Mouse (Mus musculus) adrenal gland (tissue): ENCODE data around the gene Amigo3.
"Not testable (repeated sequence)": the region's sequence is repeated elsewhere in the genome, so short reads cannot be mapped to it uniquely, and the experiment has no call there.

Experiments
- intact Hi-C: fragments of 180-260 bp; cut with DNase I; formaldehyde crosslinking; loops from one replicate; pipeline ENCODE4 v1.15.1; 2025
- long read RNA-seq, 2 experiments: library from polyadenylated mRNA; unstranded; transcript quantifications; one replicate each; pipeline ENCODE4 v2.0.0; 2020; ENCODE audit warnings: borderline replicate concordance in 1 of 2; ENCODE audit not compliant: insufficient replicate concordance in 1 of 2

Amigo3 gene
- long read RNA-seq, experiment 1, partial matches to known transcripts, result 0 of 1 reads
- long read RNA-seq, experiment 1, other reads (novel, unspliced or antisense), result 0 of 1 reads
- long read RNA-seq, experiment 2, partial matches to known transcripts, result 0 of 1 reads
- long read RNA-seq, experiment 2, other reads (novel, unspliced or antisense), result 0 of 1 reads

DNA sequence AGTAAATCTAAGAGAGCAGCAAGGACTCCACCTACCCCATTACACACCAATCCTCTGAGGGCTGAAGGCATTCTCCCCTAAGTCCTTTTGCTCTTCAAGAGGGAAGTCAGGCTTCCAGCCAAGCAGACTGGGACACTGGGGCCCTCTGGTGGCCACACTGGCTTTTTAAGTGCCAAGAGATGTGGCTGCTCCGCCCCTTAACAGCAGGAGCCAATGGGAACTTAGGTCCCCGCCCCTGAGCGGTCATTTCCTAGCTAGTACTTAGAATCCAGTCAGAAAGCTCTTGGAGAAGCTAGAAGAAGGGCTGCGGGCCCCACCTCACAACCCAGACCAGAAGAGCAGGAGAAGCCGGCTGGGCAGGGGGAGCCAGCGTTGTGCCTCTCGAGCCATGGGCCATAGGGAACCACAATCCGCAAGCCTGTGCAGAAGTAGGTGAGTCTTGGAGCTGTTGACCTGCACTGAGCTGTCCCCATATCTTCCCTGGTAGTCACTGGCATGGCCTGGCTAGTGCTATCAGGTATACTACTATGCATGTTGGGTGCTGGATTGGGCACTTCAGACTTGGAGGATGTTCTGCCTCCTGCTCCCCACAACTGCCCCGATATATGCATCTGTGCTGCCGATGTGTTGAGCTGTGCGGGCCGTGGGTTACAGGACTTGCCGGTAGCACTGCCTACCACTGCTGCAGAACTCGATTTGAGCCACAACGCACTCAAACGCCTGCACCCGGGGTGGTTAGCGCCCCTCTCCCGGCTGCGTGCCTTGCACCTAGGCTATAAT, at the start of gene Amigo3:
Gene Amigo3, plus strand, starts transcription at position 275 of the 780 bp plus-strand sequence.
- intact Hi-C loops, result loop anchor here (5.0 kb wide), 2 partner anchors 91 to 146 kb away; partner anchors contain the start of gene Mst1r

DNA sequence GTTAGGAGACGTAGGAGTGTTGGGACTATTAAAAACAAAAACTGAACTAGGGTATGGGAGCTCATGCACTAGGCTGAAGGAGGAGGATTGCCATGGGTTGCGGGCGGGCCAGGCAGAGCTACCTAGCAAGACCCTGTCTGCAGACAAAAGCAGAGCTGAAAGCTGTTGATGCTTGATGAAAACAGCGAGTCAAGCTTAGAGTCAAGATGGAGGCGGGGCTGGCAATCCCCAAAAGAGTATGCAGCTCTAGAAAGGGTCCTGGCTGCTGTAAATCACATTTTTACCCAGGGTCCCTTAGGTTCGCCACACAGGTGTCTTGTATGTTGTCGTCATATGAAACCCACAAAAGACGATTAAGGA, 49.4 kb upstream of the Amigo3 start:
- intact Hi-C loops, result loop anchor here (5.0 kb wide), 2 partner anchors 41 to 44 kb away; partner anchors contain the start of gene Gmppb

DNA sequence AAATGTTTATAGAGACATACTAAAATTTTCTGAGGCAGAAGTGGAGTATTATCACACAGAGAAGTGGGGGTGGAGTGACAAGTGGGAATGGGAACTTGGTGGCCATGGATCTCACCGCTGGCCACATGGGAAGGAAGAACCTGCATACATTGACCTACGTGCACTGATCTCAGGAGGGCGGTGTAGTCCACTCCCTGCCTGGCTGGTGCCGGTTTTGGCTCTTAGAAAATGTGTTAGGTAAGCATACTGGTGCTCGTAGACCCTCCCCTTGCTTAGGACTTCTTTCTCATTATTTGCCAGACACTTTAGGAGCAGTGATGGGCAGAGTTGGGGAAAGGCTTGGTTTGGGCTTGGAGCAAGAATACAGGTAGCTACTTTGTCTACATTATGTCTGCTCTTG, 44.9 kb upstream of the Amigo3 start:
- intact Hi-C loops, result no loop called here

DNA sequence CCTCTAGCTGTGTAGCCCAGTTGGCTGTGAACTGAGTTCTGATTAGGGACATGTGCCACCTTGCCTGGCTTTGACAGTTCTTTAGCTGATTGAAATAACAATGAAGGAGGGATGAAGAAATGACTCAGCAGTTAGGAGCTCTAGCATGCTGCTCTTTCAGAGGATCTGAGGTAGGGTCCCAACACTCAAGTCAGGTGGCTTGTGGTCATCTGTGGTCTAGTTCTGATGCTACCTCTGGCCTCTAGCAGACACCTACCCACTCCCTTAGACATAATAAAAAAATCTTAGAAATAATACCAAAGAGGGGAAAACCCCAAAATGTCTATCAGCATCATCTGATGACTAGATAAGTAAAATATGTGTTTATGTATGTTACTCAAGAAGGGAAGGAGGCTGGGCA, 42.6 kb upstream of the Amigo3 start:
- intact Hi-C loops, result no loop called here

DNA sequence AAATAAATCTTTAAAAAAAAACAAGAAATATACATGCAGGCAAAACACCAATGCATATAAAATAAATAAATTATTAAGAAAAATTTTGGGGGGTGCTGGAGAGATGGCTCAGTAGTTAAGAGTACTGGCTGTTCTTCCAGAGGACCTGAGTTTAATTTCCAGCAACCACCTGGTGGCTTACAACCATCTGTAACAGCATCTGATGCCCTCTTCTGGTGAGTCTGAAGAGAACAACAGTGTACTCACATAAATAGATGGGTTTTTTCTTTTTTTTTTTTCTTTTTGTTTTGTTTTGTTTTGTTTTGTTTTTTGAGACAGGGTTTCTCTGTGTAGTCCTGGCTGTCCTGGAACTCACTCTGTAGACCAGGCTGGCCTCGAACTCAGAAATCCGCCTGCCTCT, 39.4 kb upstream of the Amigo3 start:
- intact Hi-C loops, result not testable (repeated sequence)

DNA sequence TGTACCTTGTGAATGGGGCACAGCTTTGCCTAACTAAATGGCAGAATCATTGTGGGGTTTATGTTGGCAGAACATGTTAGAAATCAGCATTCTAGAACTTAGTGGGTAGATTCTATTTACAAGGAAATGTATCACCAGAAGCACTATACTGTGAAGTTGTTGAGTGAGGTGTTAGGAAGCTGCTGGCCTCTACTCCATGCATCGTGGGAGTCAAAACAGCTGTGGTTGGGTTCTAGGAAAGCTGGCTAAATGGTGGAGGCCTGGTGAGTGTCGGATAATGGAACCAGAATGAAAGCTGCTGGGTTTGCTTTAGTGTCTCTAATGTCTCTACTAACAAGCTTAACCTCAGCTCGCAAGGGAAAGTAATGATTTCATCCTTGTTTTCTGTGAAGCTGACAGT, 35.8 kb upstream of the Amigo3 start:
- intact Hi-C loops, result no loop called here

DNA sequence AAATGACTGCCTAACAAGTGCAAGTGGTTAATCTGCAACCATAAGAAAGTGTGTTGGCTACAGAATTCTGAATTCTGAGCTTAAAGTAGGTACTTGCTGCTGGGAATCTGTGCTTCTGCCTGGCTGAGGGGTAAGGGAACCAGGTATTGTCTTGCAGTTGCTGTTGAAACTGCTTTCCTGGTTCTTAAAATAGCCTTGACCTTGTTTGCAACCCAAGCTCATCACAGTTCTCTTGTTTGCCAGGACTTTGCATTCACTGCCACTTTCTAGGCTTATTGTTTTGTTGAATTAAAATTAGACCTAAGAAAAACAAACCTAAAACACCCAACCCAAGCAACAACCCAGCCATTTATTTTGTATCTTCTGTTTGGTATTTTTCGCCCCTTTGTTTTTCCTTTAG, 32.2 kb upstream of the Amigo3 start:
- intact Hi-C loops, result no loop called here

DNA sequence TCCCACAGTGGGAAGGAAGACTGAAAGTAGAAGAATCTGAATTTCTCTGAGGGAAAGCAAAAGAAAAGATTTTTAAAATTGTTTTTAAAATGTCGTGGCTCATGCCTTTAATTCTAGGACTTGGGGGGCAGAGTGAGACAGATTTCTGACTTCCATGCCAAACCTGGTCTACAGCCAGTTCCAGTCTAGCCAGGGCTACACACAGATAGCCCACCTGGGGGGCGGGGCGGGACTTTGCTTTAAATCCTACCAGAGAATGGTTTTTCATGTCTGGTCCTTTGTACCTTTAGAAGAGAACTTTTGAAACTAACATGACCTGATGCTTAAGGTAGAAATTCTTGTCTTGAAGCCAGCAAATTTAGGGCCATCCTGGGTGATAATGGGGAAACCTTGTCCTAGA, 29.7 kb upstream of the Amigo3 start:
- intact Hi-C loops, result no loop called here

DNA sequence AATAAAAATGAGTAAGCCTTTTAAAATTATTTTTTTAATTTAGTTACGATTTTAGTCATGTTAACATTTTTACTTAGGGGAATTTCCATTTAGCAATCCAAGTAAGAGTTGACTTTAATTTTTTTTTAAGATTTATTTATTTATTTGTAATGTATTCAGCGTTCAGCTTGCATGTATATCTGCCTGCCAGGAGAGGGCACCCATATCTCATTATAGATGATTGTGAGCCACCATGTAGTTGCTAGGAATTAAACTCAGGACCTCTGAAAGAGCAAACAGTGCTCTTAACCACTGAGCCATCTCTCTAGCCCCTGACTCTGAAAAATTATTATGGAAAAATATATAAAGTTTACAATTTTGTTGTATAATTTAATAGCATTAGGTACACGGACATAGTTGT, 26.4 kb upstream of the Amigo3 start:
- intact Hi-C loops, result no loop called here

DNA sequence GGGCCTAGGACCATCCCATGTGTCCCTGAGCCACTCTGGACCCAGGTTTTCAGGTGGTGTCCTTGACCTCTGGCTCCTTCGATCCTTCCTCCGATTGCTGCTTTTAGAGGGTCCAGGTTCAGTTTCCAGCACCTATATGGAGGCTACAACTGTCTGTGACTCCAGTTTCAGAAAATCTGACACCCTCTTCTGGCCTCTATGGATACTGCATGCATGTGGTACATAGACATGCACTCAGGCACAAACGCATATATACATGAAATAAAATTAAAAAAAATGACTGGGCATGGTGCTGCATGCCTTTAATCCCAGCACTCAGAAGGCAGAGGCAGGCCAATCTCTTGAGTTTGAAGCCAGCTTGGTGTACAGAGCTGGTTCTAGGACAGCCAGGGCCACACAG, 25.1 kb upstream of the Amigo3 start:
- intact Hi-C loops, result no loop called here

DNA sequence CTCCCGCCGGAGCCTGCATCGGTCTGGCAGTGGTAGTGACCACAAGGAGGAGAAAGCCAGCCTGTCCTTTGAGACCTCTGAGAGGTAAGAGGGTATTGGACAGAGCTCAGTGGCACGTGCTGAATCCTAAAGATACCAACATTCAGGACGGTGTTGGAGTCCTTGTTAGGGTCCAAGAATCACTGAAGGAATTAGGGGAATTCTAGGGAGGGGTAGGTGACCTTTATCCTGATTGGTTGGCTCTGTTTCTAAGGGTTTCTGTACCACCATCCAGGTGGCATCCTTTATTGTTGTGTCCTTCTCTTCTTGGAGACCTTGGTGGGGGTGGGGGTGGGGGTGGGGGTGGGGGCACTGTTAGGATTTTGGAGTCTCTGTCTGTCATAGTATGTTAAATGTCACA, 20.8 kb upstream of the Amigo3 start:
- intact Hi-C loops, result no loop called here

DNA sequence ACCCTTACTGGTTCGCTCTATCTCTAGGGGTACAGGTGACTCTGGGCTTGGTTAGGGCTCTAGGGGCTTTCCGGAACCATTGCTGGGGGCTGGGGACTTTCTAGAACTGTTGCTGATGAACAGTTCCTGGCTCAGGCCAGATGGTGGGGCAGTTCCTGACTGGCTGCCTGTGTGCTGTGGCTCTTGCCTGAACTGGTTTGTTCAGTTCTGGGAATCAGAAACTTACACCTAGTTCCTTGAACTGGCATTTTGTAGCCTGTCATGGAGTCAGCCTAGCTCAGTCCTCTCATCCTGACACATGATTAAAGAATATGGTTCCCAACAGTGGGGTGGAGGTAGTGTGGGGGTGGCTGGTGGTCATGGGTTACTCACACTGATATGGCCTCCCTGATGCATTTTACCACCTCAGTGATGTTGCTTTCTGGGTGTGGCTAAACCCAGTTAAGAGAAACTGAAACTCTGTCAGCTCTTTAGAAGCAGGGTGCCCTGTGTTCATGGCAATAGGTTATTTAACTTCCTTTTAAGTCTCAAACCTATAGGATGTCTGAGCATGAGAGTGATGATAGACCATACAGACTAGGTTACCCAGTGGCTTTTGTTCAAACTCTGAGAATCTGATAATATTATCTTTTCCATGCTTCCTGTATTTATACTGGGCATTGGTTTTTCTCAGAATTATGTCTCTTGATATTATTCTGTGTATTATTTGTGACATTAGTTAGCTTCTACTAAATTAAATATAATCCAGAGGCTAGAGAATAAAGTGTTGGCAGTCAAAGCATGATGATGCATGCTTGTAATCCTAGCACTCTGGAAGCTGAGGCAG, 17.4 kb upstream of the Amigo3 start:
- intact Hi-C loops, result no loop called here

DNA sequence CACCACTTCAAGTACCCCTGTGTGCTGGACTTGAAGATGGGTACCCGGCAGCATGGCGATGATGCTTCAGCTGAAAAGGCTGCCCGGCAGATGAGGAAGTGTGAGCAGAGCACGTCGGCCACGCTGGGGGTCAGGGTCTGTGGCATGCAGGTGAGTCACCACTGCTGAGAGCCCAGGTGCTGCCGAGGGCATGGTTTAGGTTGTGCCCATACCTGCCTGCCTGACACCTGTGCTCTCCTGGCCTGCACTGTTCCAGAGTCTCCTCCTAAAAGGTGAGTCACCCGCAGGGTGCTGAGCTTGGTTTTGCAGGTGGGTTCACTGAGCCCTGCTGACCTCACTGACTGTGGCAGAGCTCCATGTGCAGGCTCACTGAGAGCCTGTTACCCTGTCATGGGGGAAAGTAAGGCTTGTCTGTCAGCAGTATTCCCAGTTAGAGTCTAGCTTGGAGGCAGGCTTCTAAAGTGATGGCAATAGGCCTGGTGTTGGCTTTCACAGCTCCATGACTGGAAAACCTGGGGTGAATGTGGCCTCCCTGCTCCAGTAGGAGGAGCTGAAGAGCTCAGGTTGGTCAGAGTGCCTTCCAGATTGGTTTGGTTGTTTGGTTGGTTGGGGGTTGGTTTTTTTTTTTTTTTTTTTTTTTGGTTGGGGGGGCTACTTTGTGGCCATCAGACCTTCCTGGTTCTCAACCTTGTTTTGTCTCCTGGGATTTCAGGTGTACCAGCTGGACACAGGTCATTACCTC, 8.0 kb upstream of the Amigo3 start:
- intact Hi-C loops, result loop anchor here (5.0 kb wide), 1 partner anchor 43 kb away; the partner anchor contains the start of gene Ip6k1

DNA sequence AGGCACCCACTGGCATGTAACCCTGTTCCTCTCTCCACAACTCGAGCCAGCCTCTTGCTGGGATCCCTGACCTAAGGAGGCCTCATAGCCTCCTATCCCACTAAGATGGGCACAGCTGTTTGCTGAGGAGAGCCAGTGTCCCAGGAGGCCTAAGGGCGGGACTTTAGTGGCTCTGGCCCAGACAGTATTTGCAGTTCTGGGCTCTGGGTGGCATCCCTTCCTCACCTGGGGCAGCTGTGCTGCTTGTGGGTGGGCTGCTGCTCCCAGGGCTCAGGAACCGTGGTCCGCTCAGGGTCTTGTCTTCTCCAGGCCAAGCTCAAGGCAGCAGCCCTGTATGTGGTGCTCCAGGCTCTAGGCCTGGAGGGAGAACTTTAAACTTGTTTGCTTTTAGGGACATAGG, 6.4 kb upstream of the Amigo3 start:
- intact Hi-C loops, result loop anchor here (5.0 kb wide), 1 partner anchor 44 kb away; the partner anchor contains the start of gene Ip6k1

DNA sequence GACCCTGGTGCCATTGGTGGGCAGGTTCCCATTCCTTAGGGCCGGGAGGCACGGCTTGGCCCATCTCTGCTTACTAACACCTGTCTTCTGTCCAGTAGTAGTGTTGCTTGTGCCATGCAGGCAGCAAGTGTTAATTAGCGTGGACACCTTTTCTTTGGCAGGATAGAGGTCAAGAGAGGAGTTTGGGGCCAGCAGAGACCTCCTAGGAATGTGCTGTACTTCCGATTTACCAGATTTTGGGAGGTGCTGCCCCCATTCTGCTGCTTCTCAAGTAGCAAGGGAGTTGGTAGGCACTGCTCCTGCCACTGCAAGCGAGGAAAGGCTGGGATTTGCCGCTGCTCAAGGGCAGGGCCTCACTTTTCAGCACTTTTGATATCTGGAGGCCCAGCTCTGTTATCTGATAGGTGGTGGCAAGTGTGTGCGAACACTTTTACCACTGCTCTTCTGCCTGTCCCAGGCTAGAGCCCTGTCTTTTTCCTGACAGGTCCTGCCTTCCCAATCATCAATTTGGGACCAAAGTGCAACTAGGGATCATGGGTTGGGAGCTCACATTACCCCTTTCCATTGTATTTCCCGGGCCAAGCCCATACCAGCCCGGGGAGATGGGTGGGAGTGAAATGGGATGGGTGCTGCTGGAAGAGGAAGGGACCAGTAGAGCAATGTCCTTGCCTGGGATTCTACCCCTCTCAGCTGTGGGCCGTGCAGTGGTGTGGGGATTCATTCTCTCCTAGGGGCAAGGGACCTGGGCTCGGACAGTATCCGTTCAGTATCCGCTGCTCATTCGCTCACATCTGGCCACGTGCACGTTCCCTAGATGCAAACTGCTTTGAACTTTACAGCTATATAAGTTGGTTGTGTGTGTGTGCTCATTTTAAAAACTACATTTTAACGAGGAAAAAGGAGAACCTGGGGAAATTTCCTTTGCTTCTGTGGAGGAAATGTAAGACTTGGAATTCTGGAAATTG, 5.1 kb upstream of the Amigo3 start:
- intact Hi-C loops, result loop anchor here (5.0 kb wide), 1 partner anchor 46 kb away; the partner anchor contains the start of gene Ip6k1

DNA sequence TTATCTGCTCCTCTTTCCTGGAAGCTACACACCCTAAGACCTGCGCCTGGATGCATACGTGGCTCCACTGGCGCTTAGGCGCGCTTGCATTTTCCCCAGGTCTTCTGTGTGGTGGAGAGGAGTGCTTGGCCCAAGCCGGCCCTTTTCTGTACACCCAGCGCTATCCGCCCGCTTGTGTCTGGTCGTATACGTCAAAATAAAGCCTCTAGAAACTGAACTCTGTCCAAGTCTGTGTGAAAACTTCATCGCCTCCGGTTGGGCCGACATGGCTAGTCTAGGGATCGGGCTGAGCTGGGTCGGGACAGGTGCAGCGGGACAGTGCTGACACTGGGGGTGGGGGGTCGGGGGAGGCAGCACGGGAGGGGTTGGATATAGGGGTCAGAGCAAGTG, 4.4 kb upstream of the Amigo3 start:
- intact Hi-C loops, result loop anchor here (5.0 kb wide), 1 partner anchor 46 kb away; the partner anchor contains the start of gene Ip6k1

DNA sequence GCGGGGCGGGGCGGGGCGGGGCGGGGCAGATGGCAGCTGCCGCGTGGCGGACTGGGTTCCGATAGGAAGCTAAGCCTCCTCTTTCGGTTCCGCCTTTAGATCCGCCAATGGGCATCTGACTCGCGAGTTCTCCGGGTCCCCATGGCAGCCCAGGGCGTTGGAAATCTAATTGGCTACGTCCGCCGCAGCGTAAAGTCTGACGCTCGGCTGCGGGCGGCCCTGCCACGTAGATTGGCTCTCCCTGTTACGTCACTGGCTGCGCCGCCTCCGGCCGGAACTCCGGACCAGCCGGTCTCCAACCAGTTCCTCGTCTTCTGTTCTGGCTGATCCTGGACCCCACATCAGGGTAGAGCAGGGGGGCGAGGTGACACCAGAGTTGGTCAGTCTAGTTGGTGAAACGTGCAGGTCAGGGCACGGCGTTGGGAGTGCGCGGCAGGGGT, 3.9 kb upstream of the Amigo3 start, which contains the start of gene Gmppb:
Gene Gmppb, plus strand, starts transcription at position 227 of the 440 bp plus-strand sequence.
- intact Hi-C loops, result loop anchor here (5.0 kb wide), 1 partner anchor 47 kb away; the partner anchor contains the start of gene Ip6k1

DNA sequence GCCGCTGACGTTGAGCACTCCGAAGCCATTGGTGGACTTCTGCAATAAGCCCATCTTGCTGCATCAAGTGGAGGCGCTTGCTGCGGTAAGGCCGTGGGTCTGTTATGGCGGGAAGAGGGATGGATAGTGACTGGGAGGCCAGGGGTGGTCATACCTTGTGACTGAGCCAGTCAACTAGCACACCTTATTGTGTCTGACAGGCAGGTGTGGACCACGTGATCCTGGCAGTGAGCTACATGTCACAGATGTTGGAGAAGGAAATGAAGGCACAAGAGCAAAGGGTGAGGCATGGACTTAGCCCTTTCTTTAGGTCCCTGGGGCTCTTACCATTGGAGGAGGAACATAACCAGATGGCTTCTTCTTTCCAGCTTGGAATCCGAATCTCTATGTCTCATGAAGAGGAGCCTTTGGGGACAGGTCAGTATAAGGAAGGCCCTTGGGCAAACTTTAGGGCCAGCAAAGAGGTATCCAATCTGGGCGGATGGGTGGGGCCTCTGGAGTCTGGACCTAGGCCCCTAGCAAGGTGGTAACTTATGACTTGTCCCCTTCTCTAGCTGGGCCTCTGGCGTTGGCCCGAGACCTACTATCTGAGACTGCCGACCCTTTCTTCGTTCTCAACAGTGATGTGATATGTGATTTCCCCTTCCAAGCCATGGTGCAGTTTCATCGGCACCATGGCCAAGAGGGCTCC, 3.3 kb upstream of the Amigo3 start:
- intact Hi-C loops, result loop anchor here (5.0 kb wide), 3 partner anchors 47 to 142 kb away; partner anchors contain the start of genes Ip6k1 and Mst1r
